Mouse (Mus musculus) limb, embryonic 13.5 days (tissue): ENCODE measurements around the gene Dhdh. TPM values are rescaled to one million over a fixed set of nuclear protein-coding genes. Genes with fewer than 3 reads are reported as not detected.

Experiments used
- ATAC-seq: fragments of 200-750 bp; cut with Nextera tagmentation; 2 replicates; pipeline ENCODE4 v1.8.0; 2017; ENCODE audit warnings: low read depth, moderate number of reproducible peaks, moderate TSS enrichment; ENCODE audit not compliant: low FRiP score
- H3K27ac ChIP-seq: fragments of 300-500 bp; sonication (generic); 2 replicates; pipeline ENCODE4 v1.5.1; 2015; ENCODE audit warnings: inconsistent platforms, mild to moderate bottlenecking, moderate library complexity
- H3K27me3 ChIP-seq: fragments of 300-500 bp; sonication (generic); 2 replicates; pipeline ENCODE4 v1.6.1; 2015; ENCODE audit warnings: mild to moderate bottlenecking, inconsistent platforms
- H3K36me3 ChIP-seq: fragments of 300-500 bp; sonication (generic); 2 replicates; pipeline ENCODE4 v1.6.1; 2015; ENCODE audit warnings: inconsistent platforms, mild to moderate bottlenecking, moderate library complexity
- H3K4me1 ChIP-seq: fragments of 300-500 bp; sonication (generic); 2 replicates; pipeline ENCODE4 v1.6.1; 2015; ENCODE audit warnings: inconsistent platforms
- H3K4me2 ChIP-seq: fragments of 300-500 bp; sonication (generic); replicated peaks from 2 replicates; pipeline ENCODE4 v1.6.1; 2015; ENCODE audit warnings: inconsistent platforms, mild to moderate bottlenecking, moderate library complexity
- H3K4me3 ChIP-seq: fragments of 300-500 bp; sonication (generic); 2 replicates; pipeline ENCODE4 v1.5.1; 2015; ENCODE audit warnings: moderate library complexity, mild to moderate bottlenecking, inconsistent platforms
- H3K9ac ChIP-seq: fragments of 300-500 bp; sonication (generic); 2 replicates; pipeline ENCODE4 v1.6.1; 2015; ENCODE audit warnings: mild to moderate bottlenecking, inconsistent platforms
- H3K9me3 ChIP-seq: fragments of 300-500 bp; sonication (generic); 2 replicates; pipeline ENCODE4 v1.6.1; 2016; ENCODE audit warnings: inconsistent platforms
- WGBS: fragments of 180-500 bp; shearing (Covaris S2); methylation state at CpG from one replicate; pipeline ENCODE4 v1.1.7; 2015; 5-methylcytosine and 5-hydroxymethylcytosine counted together
- polyA plus RNA-seq: library from polyadenylated mRNA; unstranded; fragments of >200 nt; fragmentation: Nextera tagmentation; extraction: Ambion mirVana; gene quantifications from 2 replicates; pipeline ENCODE4 v1.2.1, GENCODE M21; 2015

Dhdh gene
- polyA plus RNA-seq, 1 experiment from 2014 or later: 2.9 TPM

GRCm38 (mm10) chr7:45508561-45508960 lies 20.0 kb upstream of the Dhdh start:
- Histone ChIP-seq H3K36me3 (peaks cover 44% of the 10 kb centered on the region), H3K9me3 (no peaks in the 10 kb centered on the region), H3K4me1 (peaks cover 22% of the 10 kb centered on the region), H3K4me2 (peak overlapping the region; percentile 96), H3K9ac (peak overlapping the region; percentile 87), H3K4me3 (peak overlapping the region; percentile 65), H3K27me3 (no peaks in the 10 kb centered on the region), H3K27ac (no peak overlapping the region)
- ATAC-seq: no peak
- 77% methylated on average over 6 of the region's 6 CpGs for WGBS

- ATAC-seq: no peak
Observed at GRCm38 (mm10) chr7:45507583-45507982, 19.0 kb upstream of the Dhdh start.

GRCm38 (mm10) chr7:45498427-45498826 lies 9.8 kb upstream of the Dhdh start:
- Histone ChIP-seq H3K4me1 (no peaks in the 10 kb centered on the region), H3K4me3 (no peak overlapping the region), H3K27me3 (no peaks in the 10 kb centered on the region), H3K36me3 (peaks cover 97% of the 10 kb centered on the region), H3K9me3 (no peaks in the 10 kb centered on the region), H3K4me2 (no peak overlapping the region), H3K27ac (no peak overlapping the region), H3K9ac (no peak overlapping the region)
- ATAC-seq: no peak
- WGBS: 91% methylated on average over 6 of the region's 6 CpGs

More at GRCm38 (mm10) chr7:45507583-45507982, 19.0 kb upstream of the Dhdh start:
- no peaks in the 10 kb centered on the region for H3K9me3 ChIP-seq
- no peak overlapping the region for H3K4me2 ChIP-seq
- H3K36me3 ChIP-seq: peaks cover 54% of the 10 kb centered on the region
- no peak overlapping the region for H3K27ac ChIP-seq
- H3K4me3 ChIP-seq: no peak overlapping the region
- H3K9ac ChIP-seq: no peak overlapping the region
- peaks cover 22% of the 10 kb centered on the region for H3K4me1 ChIP-seq
- WGBS: 89% methylated on average over 6 of the region's 6 CpGs
- no peaks in the 10 kb centered on the region for H3K27me3 ChIP-seq

GRCm38 (mm10) chr7:45494548-45494947 lies 5.9 kb upstream of the Dhdh start:
- Histone ChIP-seq H3K4me3 (no peak overlapping the region), H3K9me3 (no peaks in the 10 kb centered on the region), H3K9ac (no peak overlapping the region), H3K4me1 (peaks cover 12% of the 10 kb centered on the region), H3K4me2 (no peak overlapping the region), H3K27ac (no peak overlapping the region), H3K27me3 (no peaks in the 10 kb centered on the region), H3K36me3 (peaks cover 77% of the 10 kb centered on the region)
- ATAC-seq: no peak
- WGBS: 84% methylated on average over 9 of the region's 9 CpGs

GRCm38 (mm10) chr7:45492951-45493350 lies 4.3 kb upstream of the Dhdh start:
- no peak overlapping the region for H3K4me3 ChIP-seq
- no peaks in the 10 kb centered on the region for H3K9me3 ChIP-seq
- ATAC-seq: no peak
- H3K9ac ChIP-seq: no peak overlapping the region
- H3K27ac ChIP-seq: no peak overlapping the region
- WGBS: 94% methylated on average over 5 of the region's 5 CpGs
- H3K4me1 ChIP-seq: peaks cover 23% of the 10 kb centered on the region
- H3K27me3 ChIP-seq: no peaks in the 10 kb centered on the region
- peaks cover 61% of the 10 kb centered on the region for H3K36me3 ChIP-seq
- no peak overlapping the region for H3K4me2 ChIP-seq

GRCm38 (mm10) chr7:45492225-45492844 lies 3.7 kb upstream of the Dhdh start:
- H3K4me2 ChIP-seq: no peak overlapping the region
- no peak for ATAC-seq
- H3K27ac ChIP-seq: no peak overlapping the region
- 94% methylated on average over 8 of the region's 8 CpGs for WGBS
- H3K4me1 ChIP-seq: peaks cover 28% of the 10 kb centered on the region
- H3K36me3 ChIP-seq: peaks cover 55% of the 10 kb centered on the region
- H3K9ac ChIP-seq: no peak overlapping the region
- no peaks in the 10 kb centered on the region for H3K9me3 ChIP-seq
- H3K4me3 ChIP-seq: no peak overlapping the region
- H3K27me3 ChIP-seq: no peaks in the 10 kb centered on the region

- no peak for ATAC-seq
Observed at GRCm38 (mm10) chr7:45491264-45491663, 2.7 kb upstream of the Dhdh start.

GRCm38 (mm10) chr7:45490822-45491221 lies 2.2 kb upstream of the Dhdh start:
- peaks cover 32% of the 10 kb centered on the region for H3K4me1 ChIP-seq
- H3K9ac ChIP-seq: peak overlapping the region; percentile 31; the same call in 1 of the 2 replicates
- H3K4me2 ChIP-seq: peak overlapping the region; percentile 38
- WGBS: 21% methylated on average over 9 of the region's 9 CpGs
- peaks cover 40% of the 10 kb centered on the region for H3K36me3 ChIP-seq
- H3K27me3 ChIP-seq: no peaks in the 10 kb centered on the region
- no peak overlapping the region for H3K27ac ChIP-seq
- no peak overlapping the region for H3K4me3 ChIP-seq
- H3K9me3 ChIP-seq: no peaks in the 10 kb centered on the region
- ATAC-seq: no peak

More at GRCm38 (mm10) chr7:45491264-45491663, 2.7 kb upstream of the Dhdh start:
- Histone ChIP-seq H3K4me3 (no peak overlapping the region), H3K27me3 (no peaks in the 10 kb centered on the region), H3K9me3 (no peaks in the 10 kb centered on the region), H3K4me1 (peaks cover 32% of the 10 kb centered on the region), H3K27ac (no peak overlapping the region), H3K36me3 (peaks cover 44% of the 10 kb centered on the region), H3K4me2 (peak overlapping the region; percentile 38), H3K9ac (peak overlapping the region; percentile 31; the same call in 1 of the 2 replicates)
- WGBS: 20% methylated on average over 3 of the region's 3 CpGs

GRCm38 (mm10) chr7:45489578-45489977 lies 973 bp upstream of the Dhdh start:
- H3K27me3 ChIP-seq: no peaks in the 10 kb centered on the region
- no peak overlapping the region for H3K27ac ChIP-seq
- peaks cover 32% of the 10 kb centered on the region for H3K4me1 ChIP-seq
- 71% methylated on average over 7 of the region's 7 CpGs for WGBS
- H3K36me3 ChIP-seq: peaks cover 27% of the 10 kb centered on the region
- H3K4me3 ChIP-seq: no peak overlapping the region
- H3K9ac ChIP-seq: no peak overlapping the region
- no peaks in the 10 kb centered on the region for H3K9me3 ChIP-seq
- no peak for ATAC-seq
- H3K4me2 ChIP-seq: peak overlapping the region; percentile 71; the same call in 1 of the 2 replicates

- H3K4me1 ChIP-seq: peaks cover 32% of the 10 kb centered on the region
- H3K9ac ChIP-seq: peak overlapping the region; percentile 65
- peak overlapping the region; percentile 50 for H3K4me3 ChIP-seq
- peaks cover 10% of the 10 kb centered on the region for H3K36me3 ChIP-seq
- WGBS: 28% methylated on average over 11 of the region's 11 CpGs
- no peaks in the 10 kb centered on the region for H3K27me3 ChIP-seq
- peak overlapping the region; percentile 71 for H3K27ac ChIP-seq
- ATAC-seq: peak; percentile 41; the same call in 1 of the 2 replicates
- H3K4me2 ChIP-seq: peak overlapping the region; percentile 71
- no peaks in the 10 kb centered on the region for H3K9me3 ChIP-seq
Observed at GRCm38 (mm10) chr7:45487861-45488292, 728 bp downstream of the Dhdh start.

- H3K4me1 ChIP-seq: peaks cover 32% of the 10 kb centered on the region
- no peak within 1 kb of the TSS; the same call in 1 of the 2 replicates for H3K4me3 ChIP-seq
- H3K4me2 ChIP-seq: no peak within 1 kb of the TSS
- ATAC-seq: no peak
- peaks cover 1% of the 10 kb centered on the region for H3K36me3 ChIP-seq
- H3K9me3 ChIP-seq: no peaks in the 10 kb centered on the region
- H3K9ac ChIP-seq: no peak within 1 kb of the TSS
- 81% methylated on average over 12 of the region's 12 CpGs for WGBS
- 0 out of 2 replicates have a peak within 1 kb of the TSS, but pooled peaks have one; percentile 71 for H3K27ac ChIP-seq
- no peaks in the 10 kb centered on the region for H3K27me3 ChIP-seq
Observed at GRCm38 (mm10) chr7:45486761-45487415, 1.7 kb downstream of the Dhdh start, which contains the start of gene Gm45808. Gene Gm45808, minus strand, starts transcription at chr7:45486811.

GRCm38 (mm10) chr7:45486158-45486557 lies 2.4 kb downstream of the Dhdh start:
- ATAC-seq: no peak
- no peaks in the 10 kb centered on the region for H3K9me3 ChIP-seq
- H3K4me1 ChIP-seq: peaks cover 26% of the 10 kb centered on the region
- no peak overlapping the region for H3K4me3 ChIP-seq
- 74% methylated on average over 7 of the region's 7 CpGs for WGBS
- no peaks in the 10 kb centered on the region for H3K27me3 ChIP-seq
- H3K36me3 ChIP-seq: no peaks in the 10 kb centered on the region
- H3K27ac ChIP-seq: no peak overlapping the region
- H3K4me2 ChIP-seq: no peak overlapping the region
- no peak overlapping the region for H3K9ac ChIP-seq
